Mouse (Mus musculus): ENCODE data around the gene Glis2.

Gene Glis2

GRCm38 (mm10) chr16:4593971-4594813 lies at the start of gene Glis2:
Gene Glis2 (plus strand): TSS chr16:4594713.
- DNase-seq (ENCODE audit: low spot score in 2 of 2): peak in 1 of 2 experiments; percentile 32

- DNase-seq (ENCODE audit: low spot score in 2 of 2): no peak
Measured at GRCm38 (mm10) chr16:4544845-4545244, 49.7 kb upstream of the Glis2 start.

- no peak for DNase-seq (ENCODE audit: low spot score in 2 of 2)
Measured at GRCm38 (mm10) chr16:4546838-4547237, 47.7 kb upstream of the Glis2 start.

- DNase-seq (ENCODE audit: low spot score in 2 of 2): no peak
Measured at GRCm38 (mm10) chr16:4547611-4548010, 46.9 kb upstream of the Glis2 start.

GRCm38 (mm10) chr16:4548953-4549688 lies 45.4 kb upstream of the Glis2 start:
- no peak for DNase-seq (ENCODE audit: low spot score in 2 of 2)

GRCm38 (mm10) chr16:4551056-4551455 lies 43.5 kb upstream of the Glis2 start:
- peak; percentile 33 to 59 for DNase-seq (ENCODE audit: low spot score in 2 of 2)

- DNase-seq (ENCODE audit: low spot score in 2 of 2): no peak
Measured at GRCm38 (mm10) chr16:4551885-4552284, 42.6 kb upstream of the Glis2 start.

GRCm38 (mm10) chr16:4552829-4553550 lies 41.5 kb upstream of the Glis2 start:
- DNase-seq (ENCODE audit: low spot score in 2 of 2): peak in 1 of 2 experiments; percentile 23

- no peak for DNase-seq (ENCODE audit: low spot score in 2 of 2)
Measured at GRCm38 (mm10) chr16:4555555-4555954, 39.0 kb upstream of the Glis2 start.

GRCm38 (mm10) chr16:4557085-4557484 lies 37.4 kb upstream of the Glis2 start:
- DNase-seq (ENCODE audit: low spot score in 2 of 2): no peak

GRCm38 (mm10) chr16:4557949-4558348 lies 36.6 kb upstream of the Glis2 start:
- DNase-seq (ENCODE audit: low spot score in 2 of 2): peak; percentile 65 to 77

- peak; percentile 87 to 93 for DNase-seq (ENCODE audit: low spot score in 2 of 2)
Measured at GRCm38 (mm10) chr16:4558384-4558979, 36.0 kb upstream of the Glis2 start.

- peak; percentile 63 to 64 for DNase-seq (ENCODE audit: low spot score in 2 of 2)
Measured at GRCm38 (mm10) chr16:4558980-4559631, 35.4 kb upstream of the Glis2 start.

GRCm38 (mm10) chr16:4559715-4560144 lies 34.8 kb upstream of the Glis2 start, which contains the start of gene Tfap4:
Gene Tfap4 (minus strand): TSS chr16:4559854.
- peak; percentile 85 to 87 for DNase-seq (ENCODE audit: low spot score in 2 of 2)

- peak; percentile 53 to 70 for DNase-seq (ENCODE audit: low spot score in 2 of 2)
Measured at GRCm38 (mm10) chr16:4560145-4560952, 34.2 kb upstream of the Glis2 start.

GRCm38 (mm10) chr16:4567912-4568311 lies 26.6 kb upstream of the Glis2 start:
- DNase-seq (ENCODE audit: low spot score in 2 of 2): peak; percentile 73 to 83

- no peak for DNase-seq (ENCODE audit: low spot score in 2 of 2)
Measured at GRCm38 (mm10) chr16:4570737-4571136, 23.8 kb upstream of the Glis2 start.

- DNase-seq (ENCODE audit: low spot score in 2 of 2): no peak
Measured at GRCm38 (mm10) chr16:4576038-4576437, 18.5 kb upstream of the Glis2 start.

GRCm38 (mm10) chr16:4576873-4577272 lies 17.6 kb upstream of the Glis2 start:
- no peak for DNase-seq (ENCODE audit: low spot score in 2 of 2)

GRCm38 (mm10) chr16:4578630-4579029 lies 15.9 kb upstream of the Glis2 start:
- DNase-seq (ENCODE audit: low spot score in 2 of 2): no peak
